Mouse (Mus musculus): ENCODE measurements around the gene Anks1b.

DNA sequence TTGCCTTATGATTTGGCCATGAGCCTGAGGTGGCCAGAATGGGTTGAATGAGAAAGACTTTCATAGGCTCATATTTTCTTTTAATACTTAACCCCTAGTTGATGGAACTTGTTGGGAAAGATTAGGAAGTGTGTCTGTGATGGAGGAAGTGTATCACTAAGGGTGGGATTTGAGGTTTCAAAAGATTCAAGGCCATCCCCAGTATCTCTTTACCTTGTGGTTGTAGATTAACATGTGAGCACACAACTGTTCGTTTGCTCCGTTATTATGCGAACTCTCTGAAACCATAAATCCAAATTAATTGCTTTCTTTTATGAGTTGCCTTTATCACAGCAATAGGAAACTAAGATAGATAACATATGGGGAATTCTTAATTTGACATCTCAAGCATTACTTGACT is 364.0 kb downstream of the Anks1b start:
- TF ChIP-seq CTCF (IDR thresholded peaks at IDR 0.05): no peak
- TF ChIP-seq EP300 (IDR thresholded peaks at IDR 0.05): no peak

All from lung, postnatal 0 days (tissue).